In the genomic region with DNA sequence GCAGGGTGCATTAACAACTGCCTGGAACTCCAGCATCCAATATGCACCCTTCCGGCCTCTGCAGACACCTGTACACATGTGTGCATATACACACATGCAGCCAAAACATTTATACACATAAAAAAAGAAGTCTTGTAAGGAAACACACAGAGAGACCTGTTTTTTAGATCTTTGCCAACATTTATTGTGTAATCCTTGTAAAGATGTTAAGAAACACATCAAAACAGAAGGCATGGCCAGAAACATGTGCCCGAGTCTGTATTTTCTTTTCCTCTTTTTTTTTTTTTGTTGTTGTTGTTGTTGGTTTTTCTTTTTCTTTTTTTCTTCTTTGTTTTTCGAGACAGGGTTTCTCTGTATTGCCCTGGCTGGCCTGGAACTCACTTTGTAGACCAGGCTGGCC, we compare ENCODE assay signal across 29 mouse cellular contexts. TPM values are rescaled to one million over a fixed set of nuclear protein-coding genes. Genes with fewer than 3 reads are reported as not detected.
DNase-seq lines count a peak whose midpoint lies in the region; ATAC-seq and TF ChIP-seq lines count a peak whose summit lies in the region.
"Had no signal": no experiment of that assay in that cellular context is flagged by ENCODE, and none has a peak within 500 bp of the region (broad histone marks: within the 10 kb centered on the region; RNA-seq: fewer than 3 reads in every experiment).

No protein-coding gene starts in this region.

- H3K9me3 ChIP-seq in liver, postnatal 0 days (ENCODE audit: low read length), result no peaks in the 10 kb centered on the region
- no peaks in the 10 kb centered on the region for H3K9me3 ChIP-seq in neural tube, embryonic 15.5 days (replicated peaks)
- H3K9me3 ChIP-seq: embryonic facial prominence, embryonic 13.5 days; embryonic facial prominence, embryonic 15.5 days; forebrain, embryonic 10.5 days; forebrain, embryonic 12.5 days; G1E had no signal

- peak; percentile 80 for DNase-seq in liver, adult 2 months (ENCODE audit: extremely low read depth, low read depth, low spot score)
- DNase-seq in liver, postnatal 0 days, result no peak
- peak; percentile 50 for DNase-seq in adipocyte (ENCODE audit: low spot score)
- DNase-seq in left cerebral cortex, postnatal 10 days (ENCODE audit: extremely low spot score in 1 of 2, low spot score in 2 of 2), result no peak
- DNase-seq: adrenal gland, adult 2 months; adrenal gland, postnatal 10 days; adrenal gland, postnatal 25 days; B cell, adult 2 months; cerebellum, adult 11 months; cerebellum, adult 18-20 months; cerebellum, adult 8-10 months; cerebellum, adult 9-11 months; cerebellum, postnatal 14 days; cerebellum, postnatal 36 days; embryo, embryonic 11 days had no signal

- TF ChIP-seq CTCF in liver, adult 2 months (IDR thresholded peaks at IDR 0.05; ENCODE audit: low read depth, low read length), result no peak
- no peak for TF ChIP-seq CTCF in liver, postnatal 0 days (IDR thresholded peaks at IDR 0.05; ENCODE audit: low read depth)

- H3K4me1 ChIP-seq in liver, adult 2 months (ENCODE audit: control insufficient read depth, insufficient read depth, low read length), result peaks cover 19% of the 10 kb centered on the region
- 0 out of 2 replicates have a peak, but pooled peaks cover 3% of the 10 kb centered on the region for H3K4me1 ChIP-seq in liver, postnatal 0 days (ENCODE audit: insufficient read depth)
- no peaks in the 10 kb centered on the region for H3K4me1 ChIP-seq in neural tube, embryonic 15.5 days
- H3K4me1 ChIP-seq: embryonic facial prominence, embryonic 13.5 days; embryonic facial prominence, embryonic 15.5 days; forebrain, embryonic 10.5 days; forebrain, embryonic 12.5 days had no signal

- no peak overlapping the region for H3K4me2 ChIP-seq in liver, postnatal 0 days (ENCODE audit: low read depth, low read length)
- no peak overlapping the region for H3K4me2 ChIP-seq in neural tube, embryonic 15.5 days
- H3K4me2 ChIP-seq: embryonic facial prominence, embryonic 13.5 days; embryonic facial prominence, embryonic 15.5 days; forebrain, embryonic 12.5 days had no signal

- H3K9ac ChIP-seq in liver, adult 2 months (ENCODE audit: low read depth, low read length), result no peak overlapping the region
- H3K9ac ChIP-seq in liver, postnatal 0 days (replicated peaks), result no peak overlapping the region
- H3K9ac ChIP-seq in neural tube, embryonic 15.5 days (replicated peaks), result no peak overlapping the region
- H3K9ac ChIP-seq: embryonic facial prominence, embryonic 13.5 days; embryonic facial prominence, embryonic 15.5 days; forebrain, embryonic 12.5 days had no signal

- H3K27ac ChIP-seq in liver, adult 2 months (replicated peaks; ENCODE audit: insufficient read depth, low read depth, low read length), result peak overlapping the region; percentile 77
- no peak overlapping the region for H3K27ac ChIP-seq in liver, postnatal 0 days (ENCODE audit: low read depth)
- no peak overlapping the region for H3K27ac ChIP-seq in neural tube, embryonic 15.5 days (replicated peaks)
- H3K27ac ChIP-seq: embryonic facial prominence, embryonic 13.5 days; embryonic facial prominence, embryonic 15.5 days; forebrain, embryonic 10.5 days; forebrain, embryonic 12.5 days had no signal

- TF ChIP-seq POLR2A in liver, adult 2 months (IDR thresholded peaks at IDR 0.05; ENCODE audit: extremely low read depth, insufficient read depth, low read length), result no peak

- no peaks in the 10 kb centered on the region for H3K27me3 ChIP-seq in liver, adult 2 months (ENCODE audit: control insufficient read depth, insufficient read depth, low read length)
- H3K27me3 ChIP-seq in liver, postnatal 0 days (ENCODE audit: insufficient read depth, low read length), result no peaks in the 10 kb centered on the region
- no peaks in the 10 kb centered on the region for H3K27me3 ChIP-seq in neural tube, embryonic 15.5 days (replicated peaks)
- H3K27me3 ChIP-seq: CH12.LX; embryonic facial prominence, embryonic 13.5 days; embryonic facial prominence, embryonic 15.5 days; forebrain, embryonic 12.5 days; Patski had no signal

- 45% methylated on average over 3 of the region's 3 CpGs for WGBS in liver, adult 2 months
- WGBS in liver, postnatal 0 days (ENCODE audit: insufficient replicate concordance), result 67% methylated on average over 3 of the region's 3 CpGs
- WGBS in neural tube, embryonic 15.5 days, result 91% methylated on average over 3 of the region's 3 CpGs

- intact Hi-C loops in left cerebral cortex, postnatal 10 days (cut with DNase I), result no loop called here

- no peak overlapping the region for H3K4me3 ChIP-seq in liver, adult 2 months (ENCODE audit: insufficient read depth, low read depth, low read length)
- H3K4me3 ChIP-seq in liver, postnatal 0 days (ENCODE audit: low read depth, low read length), result no peak overlapping the region
- no peak overlapping the region for H3K4me3 ChIP-seq in neural tube, embryonic 15.5 days (replicated peaks)
- H3K4me3 ChIP-seq: embryonic facial prominence, embryonic 13.5 days; embryonic facial prominence, embryonic 15.5 days; erythroblast, embryonic 14.5 days; forebrain, embryonic 10.5 days; forebrain, embryonic 12.5 days had no signal

- no peak for ATAC-seq in liver, postnatal 0 days
- ATAC-seq in megakaryocyte, adult 5-6 weeks (ENCODE audit: poor library complexity, severe bottlenecking), result 0 out of 2 replicates have a peak, but pooled peaks have one; percentile 21
- ATAC-seq in neural tube, embryonic 15.5 days (ENCODE audit: low FRiP score), result no peak
- ATAC-seq: activated CD4-positive, CD25-positive, alpha-beta regulatory T cell, adult 4 months; CD4-positive, CD25-positive, alpha-beta regulatory T cell, adult 4 months; forebrain, embryonic 14.5 days; forebrain, embryonic 16.5 days; Patski had no signal

- TF ChIP-seq EP300 in liver, postnatal 0 days (IDR thresholded peaks at IDR 0.05; ENCODE audit: low read depth), result no peak

- peaks cover 9% of the 10 kb centered on the region; the same call in 1 of the 2 replicates for H3K79me2 ChIP-seq in liver, adult 2 months (ENCODE audit: control insufficient read depth, insufficient read depth, low read length)

- H3K36me3 ChIP-seq in liver, adult 2 months (ENCODE audit: control insufficient read depth, insufficient read depth, low read length), result peaks cover 12% of the 10 kb centered on the region; the same call in 1 of the 2 replicates
- H3K36me3 ChIP-seq in liver, postnatal 0 days (replicated peaks; ENCODE audit: insufficient read depth, low read length), result peaks cover 4% of the 10 kb centered on the region; the same call in 1 of the 2 replicates
- peaks cover 22% of the 10 kb centered on the region; the same call in 1 of the 2 replicates for H3K36me3 ChIP-seq in neural tube, embryonic 15.5 days

RNA-seq across cellular contexts. Expression of gene Kat2b, which starts 59.5 kb away (rescaled TPM):
- total RNA-seq in liver, adult 2 months (2014; rRNA removed), result 56.0 and 57.4 TPM in 2 replicates
- polyA plus RNA-seq in liver, adult 2 months (2012; rRNA removed), result 14.1 and 15.6 TPM in 2 replicates
- polyA plus RNA-seq in liver, postnatal 0 days (2015; fragmentation: Nextera tagmentation; extraction: Ambion mirVana), result 5.5 and 6.2 TPM in 2 replicates
- total RNA-seq in megakaryocyte, adult 5-6 weeks (2015), result 38.9 and 41.4 TPM in 2 replicates
- 57.9 and 72.6 TPM in 2 replicates for total RNA-seq in megakaryocyte, adult 5-6 weeks (2017)
- 5.5 and 6.0 TPM in 2 replicates for polyA plus RNA-seq in neural tube, embryonic 15.5 days (2015; fragmentation: Nextera tagmentation; extraction: Ambion mirVana)
- total RNA-seq in left cerebral cortex, postnatal 10 days (2021), result 10 to 100 TPM; 10.5 to 20.3 TPM

Comparison
In these comparisons a context has a peak if more than half of its experiments do, and no peak if none do; other contexts are left out.
1. DNase-seq: peak in liver, adult 2 months (single experiment) and adipocyte (single experiment); none in liver, postnatal 0 days (single experiment) and left cerebral cortex, postnatal 10 days (0 of 2).